Mouse (Mus musculus): ENCODE measurements around the gene Gm20441.

DNA sequence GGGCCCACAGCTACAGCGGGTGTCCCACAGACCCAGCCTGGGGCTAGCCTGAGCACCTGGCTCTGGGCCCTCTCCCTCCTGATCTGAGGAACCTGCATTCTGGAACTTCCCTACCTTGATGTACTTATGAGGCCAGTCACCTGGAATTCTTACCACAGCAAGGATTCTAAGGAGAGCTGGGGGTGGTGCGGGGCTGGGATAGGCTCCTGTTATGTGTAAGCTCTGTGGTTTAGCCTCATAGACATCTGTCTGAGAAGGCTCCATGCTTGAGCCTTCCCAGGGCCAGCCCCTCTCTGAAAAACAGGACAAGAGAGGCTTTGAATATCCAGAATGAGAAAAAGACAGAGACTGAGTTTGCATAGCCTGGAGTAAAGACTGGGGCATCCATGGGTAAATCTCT is 41.7 kb upstream of the Gm20441 start, which contains the start of gene Gstt4:
- TF ChIP-seq CTCF (IDR thresholded peaks at IDR 0.05) (no peak), POLR2A (IDR thresholded peaks at IDR 0.05; ENCODE audit: insufficient read depth, low read depth, low read length) (no peak), EP300 (IDR thresholded peaks at IDR 0.05; ENCODE audit: insufficient read depth, low read depth, low read length) (no peak)
